Mouse (Mus musculus) kidney, postnatal 0 days (tissue): ENCODE measurements around the gene Siglech. TPM values are rescaled to one million over a fixed set of nuclear protein-coding genes. Genes with fewer than 3 reads are reported as not detected.
"Not testable (repeated sequence)": the region's sequence is repeated elsewhere in the genome, so short reads cannot be mapped to it uniquely, and the experiment has no call there.

Experiments
- ATAC-seq: fragments of 200-750 bp; cut with Nextera tagmentation; replicated peaks from 2 replicates; pipeline ENCODE4 v1.8.0; 2017; ENCODE audit warnings: low read depth, moderate number of reproducible peaks, moderate TSS enrichment, moderate library complexity; ENCODE audit not compliant: low FRiP score
- DNase-seq: peaks from one replicate; pipeline ENCODE4 v3.0.0-alpha.2; 2016; ENCODE audit warnings: low spot score
- H3K27ac ChIP-seq: fragments of 300-500 bp; sonication (generic); 2 replicates; pipeline ENCODE4 v1.5.1; 2014; ENCODE audit warnings: mild to moderate bottlenecking
- H3K27me3 ChIP-seq: fragments of 300-500 bp; sonication (generic); 2 replicates; pipeline ENCODE4 v1.6.1; 2014; ENCODE audit warnings: low read length, mixed read lengths; ENCODE audit not compliant: insufficient read depth
- H3K36me3 ChIP-seq: fragments of 300-500 bp; sonication (generic); 2 replicates; pipeline ENCODE4 v1.6.1; 2014; ENCODE audit warnings: low read length, mixed read lengths; ENCODE audit not compliant: insufficient read depth
- H3K4me1 ChIP-seq: fragments of 300-500 bp; sonication (generic); replicated peaks from 2 replicates; pipeline ENCODE4 v1.6.1; 2014; ENCODE audit warnings: antibody characterized with exemption, low read length, mixed read lengths; ENCODE audit not compliant: insufficient read depth
- H3K4me2 ChIP-seq: fragments of 300-500 bp; sonication (generic); 2 replicates; pipeline ENCODE4 v1.6.1; 2014; ENCODE audit warnings: mild to moderate bottlenecking, low read length, moderate library complexity, mixed read lengths
- H3K4me3 ChIP-seq: fragments of 300-500 bp; sonication (generic); replicated peaks from 2 replicates; pipeline ENCODE4 v1.5.1; 2014; ENCODE audit warnings: low read depth, low read length
- H3K9ac ChIP-seq: fragments of 300-500 bp; sonication (generic); 2 replicates; pipeline ENCODE4 v1.6.1; 2014; ENCODE audit warnings: low read depth, low read length
- H3K9me3 ChIP-seq: fragments of 300-500 bp; sonication (generic); replicated peaks from 2 replicates; pipeline ENCODE4 v1.6.1; 2016; ENCODE audit warnings: low read length, inconsistent platforms, mixed read lengths
- CTCF ChIP-seq: IDR thresholded peaks from 2 replicates; pipeline ENCODE4 v1.5.1; 2016; ENCODE audit warnings: antibody characterized with exemption, low read depth, mild to moderate bottlenecking, moderate library complexity
- WGBS: fragments of 180-500 bp; shearing (Covaris S2); extraction: QIAGEN DNeasy Blood & Tissue Kit; methylation state at CpG from one replicate; pipeline ENCODE4 v1.1.7; 2014; 5-methylcytosine and 5-hydroxymethylcytosine counted together
- polyA plus RNA-seq: library from polyadenylated mRNA; unstranded; fragments of >200 nt; fragmentation: Nextera tagmentation; extraction: Ambion mirVana; gene quantifications from 2 replicates; pipeline ENCODE4 v1.2.1, GENCODE M21; 2015

Siglech gene
- polyA plus RNA-seq, 1 experiment from 2014 or later, result 0.20 TPM

- Histone ChIP-seq H3K4me2 (no peak overlapping the region), H3K4me1 (no peaks in the 10 kb centered on the region), H3K9me3 (no peaks in the 10 kb centered on the region), H3K9ac (no peak overlapping the region), H3K36me3 (no peaks in the 10 kb centered on the region), H3K27me3 (no peaks in the 10 kb centered on the region), H3K27ac (no peak overlapping the region), H3K4me3 (no peak overlapping the region)
- ATAC-seq (no peak), DNase-seq (no peak)
- WGBS, result 58% methylated on average over 10 of the region's 10 CpGs
- TF ChIP-seq CTCF, result no peak
Observed at GRCm38 (mm10) chr7:55744566-55745220, 23.3 kb upstream of the Siglech start.

GRCm38 (mm10) chr7:55750841-55751240 lies 17.1 kb upstream of the Siglech start:
- H3K36me3 ChIP-seq, result no peaks in the 10 kb centered on the region
- no peaks in the 10 kb centered on the region for H3K27me3 ChIP-seq
- no peak overlapping the region for H3K27ac ChIP-seq
- WGBS, result 43% methylated on average over 3 of the region's 3 CpGs
- DNase-seq, result no peak
- no peaks in the 10 kb centered on the region for H3K9me3 ChIP-seq
- no peak overlapping the region for H3K9ac ChIP-seq
- no peak for ATAC-seq
- H3K4me3 ChIP-seq, result no peak overlapping the region
- no peaks in the 10 kb centered on the region for H3K4me1 ChIP-seq
- H3K4me2 ChIP-seq, result no peak overlapping the region
- no peak for TF ChIP-seq CTCF

GRCm38 (mm10) chr7:55759346-55759745 lies 8.6 kb upstream of the Siglech start:
- no peaks in the 10 kb centered on the region for H3K36me3 ChIP-seq
- H3K9ac ChIP-seq, result no peak overlapping the region
- H3K27ac ChIP-seq, result no peak overlapping the region
- H3K27me3 ChIP-seq, result no peaks in the 10 kb centered on the region
- no peak overlapping the region for H3K4me3 ChIP-seq
- TF ChIP-seq CTCF, result no peak
- 67% methylated on average over 3 of the region's 3 CpGs for WGBS
- no peaks in the 10 kb centered on the region for H3K4me1 ChIP-seq
- no peaks in the 10 kb centered on the region for H3K9me3 ChIP-seq
- ATAC-seq (no peak), DNase-seq (no peak)
- H3K4me2 ChIP-seq, result no peak overlapping the region

GRCm38 (mm10) chr7:55780011-55780410 lies 12.0 kb downstream of the Siglech start:
- Histone ChIP-seq H3K9me3 (no peaks in the 10 kb centered on the region), H3K27ac (no peak overlapping the region), H3K27me3 (no peaks in the 10 kb centered on the region), H3K4me2 (no peak overlapping the region), H3K4me3 (no peak overlapping the region), H3K4me1 (no peaks in the 10 kb centered on the region), H3K9ac (no peak overlapping the region), H3K36me3 (no peaks in the 10 kb centered on the region)
- DNase-seq (peak; percentile 42), ATAC-seq (no peak)
- TF ChIP-seq CTCF, result no peak
- 40% methylated on average over 4 of the region's 4 CpGs for WGBS

GRCm38 (mm10) chr7:55782493-55782892 lies 14.5 kb downstream of the Siglech start:
- DNase-seq (no peak), ATAC-seq (no peak)
- Histone ChIP-seq H3K4me3 (no peak overlapping the region), H3K36me3 (no peaks in the 10 kb centered on the region), H3K27me3 (no peaks in the 10 kb centered on the region), H3K9ac (no peak overlapping the region), H3K4me1 (no peaks in the 10 kb centered on the region), H3K4me2 (no peak overlapping the region), H3K9me3 (no peaks in the 10 kb centered on the region), H3K27ac (no peak overlapping the region)
- 30% methylated on average over 3 of the region's 3 CpGs for WGBS
- TF ChIP-seq CTCF, result no peak

- H3K4me1 ChIP-seq, result no peaks in the 10 kb centered on the region
- no peaks in the 10 kb centered on the region for H3K9me3 ChIP-seq
- H3K27me3 ChIP-seq, result no peaks in the 10 kb centered on the region
- no peak; the same call in 1 of the 2 replicates for ATAC-seq
- H3K27ac ChIP-seq, result no peak overlapping the region
- no peak overlapping the region for H3K4me3 ChIP-seq
- H3K9ac ChIP-seq, result no peak overlapping the region
- no peaks in the 10 kb centered on the region for H3K36me3 ChIP-seq
- WGBS, result 39% methylated on average over 3 of the region's 3 CpGs
- H3K4me2 ChIP-seq, result no peak overlapping the region
- peak; percentile 21 for DNase-seq
- TF ChIP-seq CTCF, result no peak
Observed at GRCm38 (mm10) chr7:55784580-55784979, 16.6 kb downstream of the Siglech start.

GRCm38 (mm10) chr7:55790586-55790985 lies 22.6 kb downstream of the Siglech start:
- peaks cover 11% of the 10 kb centered on the region; the same call in 1 of the 2 replicates for H3K4me1 ChIP-seq
- H3K4me3 ChIP-seq, H3K27me3 ChIP-seq, ATAC-seq, H3K27ac ChIP-seq, H3K4me2 ChIP-seq, DNase-seq, H3K9ac ChIP-seq, H3K36me3 ChIP-seq, H3K9me3 ChIP-seq: not testable (repeated sequence)
- 22% methylated on average over 5 of the region's 5 CpGs for WGBS
